Mouse (Mus musculus) adrenal gland, postnatal 14 days (tissue): ENCODE results near the gene Exoc6. TPM values are rescaled to one million over a fixed set of nuclear protein-coding genes. Genes with fewer than 3 reads are reported as not detected.
"Not testable (repeated sequence)": the region's sequence is repeated elsewhere in the genome, so short reads cannot be mapped to it uniquely, and the experiment has no call there.

Experiments
- DNase-seq: peaks from one replicate; pipeline ENCODE4 v3.0.0; 2021; ENCODE audit warnings: mixed read lengths
- total RNA-seq: library from RNA; stranded (reverse); gene quantifications from 2 replicates; pipeline ENCODE4 v1.2.3, GENCODE M21; 2021

Gene Exoc6
- total RNA-seq, 1 experiment from 2014 or later = 22.5 TPM

DNA sequence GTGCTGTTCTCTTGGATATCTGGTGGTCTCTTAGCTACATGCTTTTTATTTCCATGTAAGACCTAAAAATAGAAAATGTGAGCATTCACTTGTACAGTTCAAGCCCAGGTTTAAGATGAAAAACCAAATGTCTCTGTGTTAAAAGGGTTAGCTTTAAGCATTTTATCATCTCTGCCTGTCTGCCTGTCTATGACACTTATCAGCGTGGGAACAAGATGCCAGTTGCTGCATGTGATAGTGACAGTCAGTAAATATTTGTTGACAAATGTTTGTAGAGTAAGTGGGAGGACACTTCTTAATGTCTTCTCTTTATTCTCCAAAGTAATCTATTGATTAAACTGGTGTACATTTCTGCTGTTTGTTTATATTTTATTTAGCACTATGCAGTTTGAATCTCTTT, 12.5 kb upstream of the Exoc6 start:
- DNase-seq = no peak

GRCm38 (mm10) chr19:37540201-37540600, 10.0 kb upstream of the Exoc6 start:
- no peak for DNase-seq

DNA sequence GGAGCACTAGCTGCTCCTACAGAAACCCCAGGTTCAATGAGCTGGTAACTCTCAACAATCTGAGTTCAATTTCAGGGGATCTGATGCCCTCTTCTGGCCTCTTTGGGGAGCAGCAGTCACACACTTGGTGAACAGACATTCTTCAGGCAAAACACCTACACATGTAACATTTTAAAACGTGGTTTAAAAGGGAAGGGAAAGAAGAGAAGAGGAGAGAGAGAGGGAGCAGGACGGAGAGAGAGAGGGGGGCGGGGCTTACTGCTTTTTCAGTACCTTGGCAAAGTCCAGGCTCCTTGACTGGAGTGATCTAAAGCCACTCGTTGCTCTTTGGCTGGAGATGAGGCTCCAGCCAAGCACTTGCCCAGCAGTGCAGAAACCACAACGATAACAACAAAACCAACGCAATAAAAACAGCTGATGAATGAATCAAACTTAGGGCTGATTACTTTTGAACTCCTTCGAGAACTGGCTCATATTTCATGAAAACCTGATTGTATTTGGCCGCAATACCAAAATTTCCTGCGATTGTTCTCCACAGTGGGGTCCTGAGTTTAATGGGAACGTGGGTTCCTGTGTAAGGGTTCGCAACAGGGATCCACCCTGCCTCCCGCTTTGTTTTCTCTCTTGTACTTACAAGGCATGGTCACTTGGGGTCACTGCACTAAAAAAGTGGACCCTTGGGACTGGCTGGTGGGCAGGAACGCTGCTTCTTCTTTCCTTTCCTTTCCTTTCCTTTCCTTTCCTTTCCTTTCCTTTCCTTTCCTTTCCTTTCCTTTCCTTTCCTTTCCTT, 6.5 kb upstream of the Exoc6 start:
- DNase-seq = peak; percentile 59

DNA sequence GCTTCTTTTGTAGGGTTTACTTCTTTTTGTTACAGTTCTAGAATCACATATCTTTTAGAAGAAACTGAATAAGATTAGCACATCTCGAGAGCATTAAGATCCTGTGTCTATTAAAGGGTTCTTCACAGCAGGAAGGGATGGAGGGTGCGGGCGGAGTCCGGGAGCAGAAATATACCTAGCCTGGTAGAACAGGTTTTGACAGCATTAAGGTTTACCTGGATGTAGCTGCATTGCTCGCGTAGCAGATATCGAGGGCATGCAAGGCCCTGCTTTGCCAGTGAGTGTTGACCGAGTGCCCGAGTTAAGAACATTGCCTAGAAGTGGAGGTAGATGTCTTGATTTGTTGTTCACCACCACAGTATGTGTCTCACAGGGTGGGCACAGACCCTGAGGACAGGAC, 5.7 kb upstream of the Exoc6 start:
- DNase-seq = no peak

- DNase-seq = no peak
Observed at GRCm38 (mm10) chr19:37545231-37545630, 5.0 kb upstream of the Exoc6 start.

- no peak for DNase-seq
Observed at GRCm38 (mm10) chr19:37545725-37546124, 4.5 kb upstream of the Exoc6 start.

GRCm38 (mm10) chr19:37546776-37547175, 3.4 kb upstream of the Exoc6 start:
- no peak for DNase-seq

GRCm38 (mm10) chr19:37551040-37551566, 885 bp downstream of the Exoc6 start:
- DNase-seq = no peak

GRCm38 (mm10) chr19:37553376-37554265, 3.4 kb downstream of the Exoc6 start:
- DNase-seq = no peak

DNA sequence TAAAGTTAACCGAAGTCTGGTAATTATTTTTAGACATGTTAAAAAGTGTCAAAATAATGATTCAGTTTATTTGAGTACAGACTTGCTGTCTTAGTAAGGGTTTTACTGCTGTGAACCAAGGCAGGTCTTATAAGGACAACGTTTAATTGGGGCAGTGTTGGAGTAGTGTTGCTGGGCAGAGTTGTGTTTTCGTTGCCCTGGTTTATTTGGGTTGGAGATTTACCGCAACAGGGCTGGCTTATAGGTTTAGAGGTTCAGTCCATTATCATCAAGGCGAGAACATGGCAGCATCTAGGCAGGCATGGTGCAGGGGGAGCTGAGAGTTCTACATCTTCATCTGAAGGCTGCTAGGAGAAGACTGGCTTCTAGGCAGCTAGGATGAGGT, 4.0 kb downstream of the Exoc6 start:
- not testable (repeated sequence) for DNase-seq

GRCm38 (mm10) chr19:37555863-37556566, 5.8 kb downstream of the Exoc6 start:
- no peak for DNase-seq

- DNase-seq = no peak
Observed at GRCm38 (mm10) chr19:37557898-37558297, 7.7 kb downstream of the Exoc6 start.

DNA sequence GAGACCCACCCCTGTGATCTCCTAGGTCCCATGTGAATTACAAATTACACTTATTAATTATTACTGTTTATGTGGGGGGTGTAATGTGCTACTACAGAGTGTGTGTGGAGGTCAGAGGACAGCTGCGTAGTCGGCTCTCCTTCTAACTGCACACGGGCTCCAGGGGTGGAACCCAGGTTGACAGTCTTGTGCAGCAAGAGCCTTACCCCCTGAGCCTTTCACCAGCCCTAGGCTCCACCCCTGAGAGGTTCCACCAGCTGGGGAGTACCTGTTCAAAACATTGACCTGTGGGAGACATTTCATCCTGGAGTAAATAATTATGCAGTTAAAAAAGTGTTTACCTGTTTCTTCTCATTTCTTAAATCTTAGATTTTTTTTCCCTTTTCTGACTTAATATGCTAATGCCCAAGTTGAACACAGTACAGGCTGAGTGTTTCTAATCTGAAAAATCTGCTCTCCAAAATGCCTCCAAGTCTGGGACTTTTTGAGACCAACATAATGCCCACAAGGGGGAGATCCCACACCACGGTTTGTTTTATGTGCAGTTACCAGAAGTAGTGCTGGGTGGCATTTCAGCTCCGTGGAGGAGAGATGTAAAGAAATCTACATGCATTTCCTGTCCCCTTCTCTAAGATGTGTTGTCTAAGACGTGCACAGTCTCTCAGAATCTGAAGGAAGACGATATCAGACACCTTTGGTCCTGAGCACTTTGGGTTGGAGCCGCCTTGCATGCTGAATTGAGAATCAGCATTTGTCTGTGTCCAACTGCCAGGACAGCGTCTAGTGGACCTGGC, 9.3 kb downstream of the Exoc6 start:
- DNase-seq = no peak

GRCm38 (mm10) chr19:37560080-37560427, 9.8 kb downstream of the Exoc6 start:
- DNase-seq = no peak

- peak; percentile 13 for DNase-seq
Observed at GRCm38 (mm10) chr19:37561106-37561892, 11.1 kb downstream of the Exoc6 start.

DNA sequence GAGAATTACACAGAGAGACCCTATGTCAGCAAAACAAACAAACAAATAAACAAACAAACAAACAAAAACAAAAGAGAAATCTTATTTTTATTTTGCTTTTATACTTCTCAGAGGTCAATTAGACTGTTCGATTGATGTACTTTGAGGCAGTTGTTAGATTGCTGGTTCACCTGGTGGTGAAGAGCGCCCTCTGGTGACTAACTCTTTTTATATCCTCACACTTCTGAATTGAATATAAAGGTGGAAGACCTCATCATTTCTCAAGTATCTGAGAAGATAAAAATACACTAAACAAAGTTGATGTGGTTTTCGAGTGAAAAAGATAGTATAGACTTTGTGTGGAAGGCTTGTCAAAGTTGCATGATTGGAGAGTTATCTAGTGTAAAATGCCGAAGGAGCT, 13.5 kb downstream of the Exoc6 start:
- peak; percentile 43 for DNase-seq

- no peak for DNase-seq
Observed at GRCm38 (mm10) chr19:37565806-37566205, 15.6 kb downstream of the Exoc6 start.

GRCm38 (mm10) chr19:37569186-37569754, 19.1 kb downstream of the Exoc6 start:
- no peak for DNase-seq

GRCm38 (mm10) chr19:37570966-37571718, 20.9 kb downstream of the Exoc6 start:
- DNase-seq = no peak

DNA sequence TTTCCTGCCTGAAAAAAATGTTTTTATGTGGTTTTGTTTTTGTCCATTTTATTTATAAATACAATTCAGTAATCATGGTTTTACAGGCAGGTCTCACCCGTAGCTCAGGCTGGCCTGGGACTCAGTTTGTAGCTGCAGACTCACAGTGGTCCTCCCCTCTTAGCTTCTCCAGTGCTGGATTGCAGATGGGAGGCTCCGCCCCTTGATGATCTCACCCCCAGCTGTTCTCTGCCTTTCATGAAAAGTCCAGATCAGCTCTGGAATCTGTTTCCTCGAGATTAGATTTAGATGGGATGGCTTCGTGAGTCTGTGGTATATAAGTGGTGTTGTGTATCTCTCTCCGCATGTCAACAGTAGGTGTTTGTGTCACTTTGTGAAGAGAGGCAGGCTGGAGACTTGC, 24.6 kb downstream of the Exoc6 start:
- DNase-seq = no peak
